Mouse (Mus musculus) stomach, embryonic 14.5 days (tissue): ENCODE data around the gene M6pr. TPM values are rescaled to one million over a fixed set of nuclear protein-coding genes. Genes with fewer than 3 reads are reported as not detected.

Experiments used
- ATAC-seq: fragments of 200-750 bp; cut with Nextera tagmentation; 2 replicates; pipeline ENCODE4 v1.8.0; 2017; ENCODE audit warnings: low read depth, moderate TSS enrichment; ENCODE audit not compliant: insufficient number of reproducible peaks, insufficient read depth, low FRiP score
- H3K27ac ChIP-seq: fragments of 300-500 bp; sonication (generic); 2 replicates; pipeline ENCODE4 v1.5.1; 2014; ENCODE audit warnings: mild to moderate bottlenecking, low read length, moderate library complexity, mixed read lengths
- H3K27me3 ChIP-seq: fragments of 300-500 bp; sonication (generic); 2 replicates; pipeline ENCODE4 v1.6.1; 2014; ENCODE audit warnings: low read length, control low read depth, mixed read lengths; ENCODE audit not compliant: control insufficient read depth, insufficient read depth
- H3K36me3 ChIP-seq: fragments of 300-500 bp; sonication (generic); 2 replicates; pipeline ENCODE4 v1.6.1; 2014; ENCODE audit warnings: mild to moderate bottlenecking, control low read depth, low read length, moderate library complexity, mixed read lengths; ENCODE audit not compliant: control insufficient read depth, insufficient read depth
- H3K4me1 ChIP-seq: fragments of 300-500 bp; sonication (generic); 2 replicates; pipeline ENCODE4 v1.6.1; 2014; ENCODE audit warnings: low read length, control low read depth, mixed read lengths; ENCODE audit not compliant: control insufficient read depth, insufficient read depth
- H3K4me2 ChIP-seq: fragments of 300-500 bp; sonication (generic); replicated peaks from 2 replicates; pipeline ENCODE4 v1.6.1; 2014; ENCODE audit warnings: low read depth, low read length, control low read depth
- H3K4me3 ChIP-seq: fragments of 300-500 bp; sonication (generic); 2 replicates; pipeline ENCODE4 v1.5.1; 2014; ENCODE audit warnings: low read depth, low read length, control low read depth
- H3K9ac ChIP-seq: fragments of 300-500 bp; sonication (generic); replicated peaks from 2 replicates; pipeline ENCODE4 v1.6.1; 2014; ENCODE audit warnings: low read depth, mild to moderate bottlenecking, control low read depth, low read length, moderate library complexity, mixed read lengths
- H3K9me3 ChIP-seq: fragments of 300-500 bp; sonication (generic); 2 replicates; pipeline ENCODE4 v1.6.1; 2016; ENCODE audit warnings: low read depth, low read length, control low read depth; ENCODE audit not compliant: control insufficient read depth
- WGBS: fragments of 180-500 bp; shearing (Covaris S2); extraction: QIAGEN DNeasy Blood & Tissue Kit; methylation state at CpG from one replicate; pipeline ENCODE4 v1.1.7; 2014; 5-methylcytosine and 5-hydroxymethylcytosine counted together
- polyA plus RNA-seq: library from polyadenylated mRNA; unstranded; fragments of >200 nt; fragmentation: Nextera tagmentation; extraction: Ambion mirVana; gene quantifications from 2 replicates; pipeline ENCODE4 v1.2.1, GENCODE M21; 2014

The M6pr gene
- polyA plus RNA-seq, 1 experiment from 2014 or later, result 108 TPM

DNA sequence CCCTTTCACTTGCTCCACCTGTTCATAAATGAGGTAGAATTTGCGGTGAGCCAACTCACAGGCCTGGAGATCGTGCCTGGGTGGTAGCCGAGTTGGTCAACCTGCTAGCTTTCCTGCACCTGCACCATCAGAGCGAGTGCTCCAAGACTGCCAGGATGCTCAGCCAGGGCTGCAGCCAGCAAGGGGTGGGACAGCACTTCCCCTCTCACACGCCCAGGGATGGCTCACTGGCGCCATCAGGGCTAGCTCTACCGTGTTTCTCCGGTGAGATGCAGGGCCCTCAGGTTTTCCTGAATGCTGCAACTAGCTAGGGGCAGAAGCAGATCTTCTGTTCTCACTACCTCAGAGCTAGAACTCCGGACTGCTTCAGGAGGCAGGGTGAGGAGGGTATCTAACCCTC, 47.4 kb downstream of the M6pr start:
- no peaks in the 10 kb centered on the region for H3K27me3 ChIP-seq
- no peak for ATAC-seq
- no peak overlapping the region for H3K4me3 ChIP-seq
- no peaks in the 10 kb centered on the region for H3K36me3 ChIP-seq
- WGBS, result 52% methylated on average over 9 of the region's 9 CpGs
- H3K9ac ChIP-seq, result no peak overlapping the region
- no peaks in the 10 kb centered on the region for H3K9me3 ChIP-seq
- H3K4me1 ChIP-seq, result no peaks in the 10 kb centered on the region
- H3K27ac ChIP-seq, result no peak overlapping the region
- no peak overlapping the region for H3K4me2 ChIP-seq

DNA sequence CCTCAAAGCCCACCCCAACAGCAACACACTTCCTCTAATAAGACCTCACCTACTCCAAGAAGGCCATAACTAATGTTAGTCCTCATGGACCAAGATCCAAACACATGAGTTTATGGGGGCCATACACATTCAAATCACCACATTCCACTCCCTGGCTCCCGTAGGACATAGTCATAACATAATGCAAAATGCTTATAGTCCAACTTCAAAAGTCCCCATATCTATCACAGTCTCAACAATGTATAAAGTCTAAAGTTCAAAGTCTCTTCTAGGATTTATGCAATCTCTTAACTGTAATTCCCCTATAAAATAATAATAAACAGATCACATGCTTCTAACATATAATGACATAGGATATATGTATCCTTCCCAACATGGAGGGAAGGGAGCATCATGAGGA, 48.6 kb downstream of the M6pr start:
- Histone ChIP-seq H3K9ac (no peak overlapping the region), H3K9me3 (no peaks in the 10 kb centered on the region), H3K4me1 (no peaks in the 10 kb centered on the region), H3K36me3 (no peaks in the 10 kb centered on the region), H3K27ac (no peak overlapping the region), H3K4me2 (no peak overlapping the region), H3K27me3 (no peaks in the 10 kb centered on the region), H3K4me3 (no peak overlapping the region)
- WGBS, result 73% methylated on average over 1 of the region's 1 CpGs
- ATAC-seq, result no peak

- Histone ChIP-seq H3K27ac (no peak overlapping the region), H3K9me3 (no peaks in the 10 kb centered on the region), H3K4me1 (no peaks in the 10 kb centered on the region), H3K9ac (no peak overlapping the region), H3K36me3 (no peaks in the 10 kb centered on the region), H3K4me2 (no peak overlapping the region), H3K4me3 (no peak overlapping the region), H3K27me3 (no peaks in the 10 kb centered on the region)
- 39% methylated on average over 3 of the region's 3 CpGs for WGBS
- peak; percentile 23; the same call in 1 of the 2 replicates for ATAC-seq
These were observed 57.2 kb downstream of the M6pr start for GRCm38 (mm10) chr6:122365706-122366105.

GRCm38 (mm10) chr6:122366287-122366686, 57.8 kb downstream of the M6pr start:
- Histone ChIP-seq H3K4me3 (no peak overlapping the region), H3K36me3 (no peaks in the 10 kb centered on the region), H3K27ac (no peak overlapping the region), H3K9me3 (no peaks in the 10 kb centered on the region), H3K27me3 (no peaks in the 10 kb centered on the region), H3K9ac (no peak overlapping the region), H3K4me1 (no peaks in the 10 kb centered on the region), H3K4me2 (no peak overlapping the region)
- WGBS, result 27% methylated on average over 2 of the region's 2 CpGs
- peak; percentile 28; the same call in 1 of the 2 replicates for ATAC-seq

GRCm38 (mm10) chr6:122366976-122367375, 58.5 kb downstream of the M6pr start:
- 36% methylated on average over 3 of the region's 3 CpGs for WGBS

More at GRCm38 (mm10) chr6:122366976-122367375, 58.5 kb downstream of the M6pr start:
- Histone ChIP-seq H3K9me3 (no peaks in the 10 kb centered on the region), H3K4me1 (no peaks in the 10 kb centered on the region), H3K4me3 (no peak overlapping the region), H3K27me3 (no peaks in the 10 kb centered on the region), H3K36me3 (no peaks in the 10 kb centered on the region), H3K9ac (no peak overlapping the region), H3K27ac (no peak overlapping the region), H3K4me2 (no peak overlapping the region)
- ATAC-seq, result no peak

Other genes starting within 250 kb of the M6pr start
- not detected in 2 replicates for gene Klrg1, start 25.8 kb upstream of the M6pr start, polyA plus RNA-seq
- 23.4 and 25.9 TPM in 2 replicates for gene Phc1, start 31.8 kb downstream of the M6pr start, polyA plus RNA-seq
- gene Rimklb, start 190.0 kb downstream of the M6pr start, polyA plus RNA-seq, result 22.9 and 24.1 TPM in 2 replicates
- 20.5 and 21.1 TPM in 2 replicates for gene Mfap5, start 197.1 kb downstream of the M6pr start, polyA plus RNA-seq
- not detected in 2 replicates for gene Aicda, start 245.1 kb downstream of the M6pr start, polyA plus RNA-seq